Mouse (Mus musculus): Measurements from ENCODE around the gene Tcta. TPM values are rescaled to one million over a fixed set of nuclear protein-coding genes. Genes with fewer than 3 reads are reported as not detected.

Gene Tcta
- polyA plus RNA-seq (2021; fragmentation: Nextera tagmentation): 48.4 and 51.8 TPM in 2 replicates
- long read RNA-seq, experiment 1, transcript Tcta-201 (3 exons, 1,668 nt): minor isoform, 24 of 259 reads
- long read RNA-seq, experiment 1, transcript Tcta-202 (3 exons, 1,094 nt): major isoform, 226 of 259 reads
- long read RNA-seq, experiment 1, partial matches to known transcripts: 7 of 259 reads
- long read RNA-seq, experiment 1, other reads (novel, unspliced or antisense): 2 of 259 reads
- long read RNA-seq, experiment 2, transcript Tcta-202 (3 exons, 1,094 nt): major isoform, 59 of 66 reads
- long read RNA-seq, experiment 2, partial matches to known transcripts: 0 of 66 reads
- long read RNA-seq, experiment 2, other reads (novel, unspliced or antisense): 3 of 66 reads

DNA sequence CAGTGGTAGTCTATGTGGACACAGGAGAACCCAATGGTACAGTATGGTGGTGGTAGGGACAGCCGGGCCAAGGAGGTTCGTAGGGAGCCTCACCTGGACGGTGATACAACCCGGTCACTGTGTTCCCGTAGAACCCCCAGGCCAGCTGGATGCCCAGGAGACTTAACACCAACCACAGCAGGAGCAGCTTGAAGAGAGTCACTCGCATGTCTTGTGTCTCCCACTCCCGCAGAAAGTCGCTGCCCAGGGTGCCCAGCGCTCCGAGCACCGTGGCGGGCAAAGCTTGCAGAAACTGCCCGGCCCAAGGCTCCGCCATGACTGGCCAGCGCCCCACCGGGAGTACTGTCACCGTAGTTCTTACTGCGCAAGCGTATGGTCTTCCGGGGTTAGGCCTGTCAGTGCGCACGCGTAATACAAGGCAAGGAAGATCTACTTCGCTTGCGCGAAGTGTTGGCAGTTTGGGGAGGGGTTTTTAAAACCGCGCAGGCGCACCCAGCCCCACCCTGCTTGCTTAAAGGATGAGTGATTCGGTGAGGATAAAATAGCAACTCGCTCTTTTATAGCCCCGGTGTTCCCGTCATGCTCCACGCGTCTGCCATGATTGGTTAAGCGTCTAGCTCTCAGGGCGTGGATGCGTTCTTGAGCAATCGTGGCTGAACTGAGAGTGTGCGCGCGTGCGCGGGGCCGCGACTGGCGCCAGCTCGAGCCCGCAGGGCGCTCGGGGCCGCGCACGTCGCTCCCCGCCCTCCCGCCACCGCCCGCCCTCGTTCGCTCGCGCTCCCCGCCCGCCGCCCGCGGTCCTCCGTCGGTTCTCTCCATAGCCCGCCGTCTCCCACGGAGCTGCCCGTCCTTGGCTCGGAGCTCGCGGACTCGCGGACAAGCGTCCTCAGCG, at the start of gene Tcta, which contains the start of gene Rhoa:
Gene Tcta, minus strand, starts transcription at position 532 of the 892 bp plus-strand sequence.
Gene Rhoa, plus strand, starts transcription at position 501 of the 892 bp plus-strand sequence.

DNA sequence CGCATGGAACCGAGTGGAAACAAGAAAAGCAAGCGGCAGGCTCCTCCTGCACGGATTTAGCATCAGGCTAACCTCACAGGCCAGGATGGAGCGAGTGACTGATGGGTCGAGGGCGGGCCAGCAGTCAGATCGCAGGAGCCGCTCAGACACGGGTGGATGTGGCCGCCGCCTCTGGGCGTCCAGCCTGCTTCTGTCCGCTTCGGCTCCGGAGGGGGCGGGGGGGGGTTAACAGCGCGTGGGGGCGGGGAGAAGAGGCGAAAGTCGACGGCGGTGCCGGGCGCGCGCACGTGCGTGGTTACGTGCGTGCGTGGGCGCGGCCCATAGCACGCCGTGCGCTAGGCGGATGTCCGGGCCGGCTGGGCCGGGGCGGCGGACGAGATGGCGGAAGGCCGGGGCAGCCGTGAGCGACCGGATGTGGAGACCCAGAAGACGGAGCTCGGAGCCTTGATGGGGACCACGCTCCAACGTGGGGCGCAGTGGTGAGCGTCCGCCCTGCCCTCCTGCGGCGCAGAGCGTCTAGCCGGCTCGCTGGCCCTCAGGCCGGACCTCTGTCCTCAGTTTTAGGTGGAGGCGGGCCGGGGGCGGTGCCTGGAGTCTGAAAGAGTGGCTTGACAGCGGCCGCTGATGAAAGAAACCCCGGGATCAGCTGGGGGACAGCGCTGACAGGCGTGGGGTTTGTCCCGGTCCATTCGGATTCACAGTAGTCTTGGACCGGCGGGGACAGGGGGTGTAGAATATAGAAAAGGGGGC, 41.8 kb upstream of the Tcta start, which contains the start of gene Usp4:
Gene Usp4, plus strand, starts transcription at position 314 of the 750 bp plus-strand sequence.

DNA sequence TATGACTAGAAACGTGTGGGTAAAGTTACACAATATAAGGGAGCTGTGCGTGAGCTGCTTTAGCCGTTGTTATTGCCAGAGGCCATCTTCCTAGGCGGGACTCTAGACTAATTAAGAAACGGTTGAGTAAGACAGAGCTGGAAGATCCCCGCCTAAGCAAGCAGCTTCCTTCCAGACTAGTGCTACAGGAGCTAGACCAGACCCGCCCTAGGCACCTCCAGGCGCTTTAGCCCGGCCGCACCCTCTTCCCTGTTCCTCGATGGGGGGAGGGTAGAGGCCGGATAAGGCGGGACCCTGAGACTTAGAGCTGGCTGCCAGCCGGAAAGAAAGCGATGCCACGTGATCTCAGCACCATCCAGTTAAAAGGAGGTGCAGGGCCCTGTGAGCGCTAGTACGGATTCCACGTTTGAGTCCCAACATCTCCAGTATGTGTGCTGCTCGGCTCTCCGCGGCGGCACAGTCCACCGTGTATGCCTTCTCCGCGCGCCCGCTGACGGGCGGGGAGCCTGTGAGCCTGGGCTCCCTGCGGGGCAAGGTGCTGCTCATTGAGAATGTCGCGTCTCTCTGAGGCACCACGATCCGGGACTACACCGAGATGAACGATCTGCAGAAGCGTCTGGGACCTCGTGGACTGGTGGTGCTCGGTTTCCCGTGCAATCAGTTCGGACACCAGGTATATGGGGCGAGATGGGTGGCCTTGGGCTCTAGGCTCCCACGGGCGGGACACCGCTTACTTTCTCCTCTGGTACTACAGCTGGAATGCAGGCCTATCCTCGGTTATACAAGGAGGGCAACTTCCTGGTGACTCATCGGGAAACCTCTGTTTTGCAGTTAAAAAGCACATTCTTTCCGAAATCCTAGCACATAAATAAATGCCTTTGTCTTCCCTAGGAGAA, 33.2 kb upstream of the Tcta start, which contains the start of gene Gpx1:
Gene Gpx1, plus strand, starts transcription at position 18 of the 896 bp plus-strand sequence.

GRCm38 (mm10) chr9:108296453-108297355, 9.3 kb downstream of the Tcta start, which contains the start of gene Amt:
Gene Amt, plus strand, starts transcription at chr9:108296853.

DNA sequence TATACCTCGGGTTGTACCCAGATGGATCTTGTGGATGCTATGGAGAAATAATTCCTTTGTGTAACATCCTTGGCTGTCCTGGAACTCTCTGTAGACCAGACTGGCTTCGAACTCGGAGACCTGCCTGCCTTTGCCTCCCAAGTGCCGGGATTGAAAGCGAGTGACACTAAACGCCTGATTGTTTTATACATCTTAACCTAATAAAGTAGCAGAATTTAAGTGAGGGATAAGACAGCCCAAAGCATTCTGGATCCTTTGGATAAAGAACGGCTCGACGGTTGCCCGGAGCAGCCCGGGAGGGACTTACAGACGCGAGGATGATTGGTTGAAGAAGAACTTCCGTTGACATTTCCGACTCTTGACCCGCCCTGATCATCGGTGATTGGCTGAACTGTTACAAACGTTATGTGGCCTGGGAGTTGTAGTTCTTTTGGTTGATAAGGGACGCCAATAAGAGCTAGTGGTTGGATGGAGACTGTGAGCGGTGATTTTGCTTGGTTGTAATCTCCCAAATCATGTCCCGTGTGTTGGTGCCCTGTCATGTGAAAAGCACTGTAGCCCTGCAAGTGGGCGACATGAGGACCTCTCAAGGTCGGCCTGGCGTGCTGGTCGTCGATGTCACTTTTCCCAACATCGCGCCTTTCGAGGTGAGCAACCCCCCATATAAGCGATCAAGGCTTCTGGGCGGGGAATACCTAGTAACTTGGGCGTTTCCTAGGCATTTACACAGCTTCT, 15.8 kb downstream of the Tcta start, which contains the start of gene Nicn1:
Gene Nicn1, plus strand, starts transcription at position 414 of the 735 bp plus-strand sequence.

GRCm38 (mm10) chr9:108263690-108264190, 42.2 kb downstream of the Tcta start, which contains the start of gene Dag1:
Gene Dag1, minus strand, starts transcription at chr9:108263958.

Other genes starting within 250 kb of the Tcta start
- not detected in 2 replicates for gene Mst1, start 225.7 kb downstream of the Tcta start, polyA plus RNA-seq (2021; fragmentation: Nextera tagmentation)
- gene Rnf123, start 222.8 kb downstream of the Tcta start, polyA plus RNA-seq (2021; fragmentation: Nextera tagmentation): 20.6 and 25.3 TPM in 2 replicates
- 8.8 and 9.9 TPM in 2 replicates for gene Apeh, start 211.6 kb downstream of the Tcta start, polyA plus RNA-seq (2021; fragmentation: Nextera tagmentation)
- 19.1 and 28.0 TPM in 2 replicates for gene Bsn, start 115.8 kb downstream of the Tcta start, polyA plus RNA-seq (2021; fragmentation: Nextera tagmentation)
- gene Dag1, start 42.2 kb downstream of the Tcta start, polyA plus RNA-seq (2021; fragmentation: Nextera tagmentation): 29.7 and 39.5 TPM in 2 replicates
- 108 and 150 TPM in 2 replicates for gene Nicn1, start 15.7 kb downstream of the Tcta start, polyA plus RNA-seq (2021; fragmentation: Nextera tagmentation)
- gene Amt, start 9.3 kb downstream of the Tcta start, polyA plus RNA-seq (2021; fragmentation: Nextera tagmentation): 40.1 and 51.1 TPM in 2 replicates
- gene Rhoa, start within 50 bp of the Tcta start, polyA plus RNA-seq (2021; fragmentation: Nextera tagmentation): 152 and 166 TPM in 2 replicates
- 175 and 176 TPM in 2 replicates for gene Gpx1, start 32.7 kb upstream of the Tcta start, polyA plus RNA-seq (2021; fragmentation: Nextera tagmentation)
- gene Usp4, start 41.7 kb upstream of the Tcta start, polyA plus RNA-seq (2021; fragmentation: Nextera tagmentation): 37.5 and 44.5 TPM in 2 replicates
- 0.23 and 0.31 TPM in 2 replicates for gene 1700102P08Rik, start 86.6 kb upstream of the Tcta start, polyA plus RNA-seq (2021; fragmentation: Nextera tagmentation)
- 0.20 TPM in 2 replicates for gene Ccdc36, start 122.3 kb upstream of the Tcta start, polyA plus RNA-seq (2021; fragmentation: Nextera tagmentation)
- gene BC048562, start 130.3 kb upstream of the Tcta start, polyA plus RNA-seq (2021; fragmentation: Nextera tagmentation): not detected in 2 replicates
- 20.5 and 20.9 TPM in 2 replicates for gene Ccdc71, start 154.4 kb upstream of the Tcta start, polyA plus RNA-seq (2021; fragmentation: Nextera tagmentation)
- gene Klhdc8b, start 155.4 kb upstream of the Tcta start, polyA plus RNA-seq (2021; fragmentation: Nextera tagmentation): 17.6 and 22.8 TPM in 2 replicates
- gene Lamb2, start 173.6 kb upstream of the Tcta start, polyA plus RNA-seq (2021; fragmentation: Nextera tagmentation): 3.7 and 4.3 TPM in 2 replicates
- 12.0 and 22.8 TPM in 2 replicates for gene Usp19, start 184.4 kb upstream of the Tcta start, polyA plus RNA-seq (2021; fragmentation: Nextera tagmentation)
- 48.3 and 58.7 TPM in 2 replicates for gene Qars, start 201.5 kb upstream of the Tcta start, polyA plus RNA-seq (2021; fragmentation: Nextera tagmentation)
- 60.6 and 69.0 TPM in 2 replicates for gene Qrich1, start 210.6 kb upstream of the Tcta start, polyA plus RNA-seq (2021; fragmentation: Nextera tagmentation)